Mouse (Mus musculus) myocyte (in vitro differentiated cells): ENCODE measurements around the gene Il4i1. TPM values are rescaled to one million over a fixed set of nuclear protein-coding genes. Genes with fewer than 3 reads are reported as not detected.

Experiments used
- H3K27me3 ChIP-seq: one replicate; pipeline ENCODE4 v1.6.1; 2011; ENCODE audit not compliant: control insufficient read depth, insufficient read depth, insufficient read length
- H3K36me3 ChIP-seq: one replicate; pipeline ENCODE4 v1.6.1; 2011; ENCODE audit not compliant: control insufficient read depth, insufficient read depth
- H3K4me2 ChIP-seq: one replicate; pipeline ENCODE4 v1.6.1; 2011; ENCODE audit warnings: low read depth, control low read depth
- H3K4me3 ChIP-seq: one replicate; pipeline ENCODE4 v1.5.1; 2011; ENCODE audit warnings: mild to moderate bottlenecking, control low read depth, moderate library complexity
- H3K79me2 ChIP-seq: one replicate; pipeline ENCODE4 v1.6.1; 2011; ENCODE audit not compliant: control insufficient read depth, insufficient read depth
- H3ac ChIP-seq: one replicate; pipeline ENCODE4 v1.6.1; 2011; ENCODE audit not compliant: control insufficient read depth, insufficient read length
- CEBPB ChIP-seq: IDR thresholded peaks from 2 replicates; pipeline ENCODE4 v1.6.1; 2011; ENCODE audit warnings: mild to moderate bottlenecking, moderate library complexity; ENCODE audit not compliant: poor library complexity, insufficient read depth, severe bottlenecking
- E2F4 ChIP-seq: IDR thresholded peaks from one replicate; pipeline ENCODE4 v1.6.1; 2011; ENCODE audit warnings: mild to moderate bottlenecking, control low read depth, moderate library complexity; ENCODE audit not compliant: insufficient read depth
- MAX ChIP-seq: IDR thresholded peaks from one replicate; pipeline ENCODE4 v1.6.1; 2011; ENCODE audit warnings: low read depth, mild to moderate bottlenecking, control low read depth
- MYOD1 ChIP-seq, 3 experiments: IDR thresholded peaks; one replicate each; pipeline ENCODE4 v1.6.1; 2011; ENCODE audit warnings: control low read depth in 2 of 3, low read depth in 2 of 3, mild to moderate bottlenecking in 2 of 3, moderate library complexity in 1 of 3; ENCODE audit not compliant: insufficient read length in 2 of 3, control insufficient read depth in 1 of 3
- MYOG ChIP-seq, 3 experiments: IDR thresholded peaks; one replicate each; pipeline ENCODE4 v1.6.1; 2011; ENCODE audit warnings: control low read depth in 2 of 3, low read depth in 2 of 3, mild to moderate bottlenecking in 2 of 3; ENCODE audit not compliant: insufficient read length in 2 of 3, control insufficient read depth in 1 of 3, insufficient read depth in 1 of 3
- POLR2A ChIP-seq: IDR thresholded peaks from one replicate; pipeline ENCODE4 v1.6.1; 2011; ENCODE audit warnings: low read depth, mild to moderate bottlenecking, control low read depth, moderate library complexity; ENCODE audit not compliant: insufficient read length
- POLR2AphosphoS2 ChIP-seq: IDR thresholded peaks from one replicate; pipeline ENCODE4 v1.6.1; 2011; ENCODE audit warnings: low read depth, control low read depth; ENCODE audit not compliant: insufficient read length
- REST ChIP-seq: IDR thresholded peaks from one replicate; pipeline ENCODE4 v1.6.1; 2011; ENCODE audit warnings: mild to moderate bottlenecking, control low read depth, moderate library complexity; ENCODE audit not compliant: insufficient read depth, insufficient read length
- SRF ChIP-seq: IDR thresholded peaks from one replicate; pipeline ENCODE4 v1.6.1; 2011; ENCODE audit warnings: low read depth; ENCODE audit not compliant: control insufficient read depth, insufficient read length
- TCF12 ChIP-seq: IDR thresholded peaks from one replicate; pipeline ENCODE4 v1.6.1; 2011; ENCODE audit warnings: mild to moderate bottlenecking, control low read depth; ENCODE audit not compliant: poor library complexity, insufficient read depth, severe bottlenecking
- TCF3 ChIP-seq: IDR thresholded peaks from one replicate; pipeline ENCODE4 v1.6.1; 2011; ENCODE audit warnings: low read depth, control low read depth; ENCODE audit not compliant: insufficient read length
- USF1 ChIP-seq: IDR thresholded peaks from one replicate; pipeline ENCODE4 v1.6.1; 2011; ENCODE audit warnings: low read depth, mild to moderate bottlenecking, control low read depth, moderate library complexity
- polyA plus RNA-seq: library from polyadenylated mRNA; unstranded; fragments of >200 nt; fragmentation: generic; extraction: Trizol; gene quantifications from one replicate; pipeline ENCODE4 v1.2.1, GENCODE M21; 2012; ENCODE audit warnings: missing spikeins

Il4i1 gene
- polyA plus RNA-seq, result 1.9 TPM

- peak in 2 of 3 experiments; percentile 20 to 21 for TF ChIP-seq MYOD1 (IDR thresholded peaks at IDR 0.05; ENCODE audit: control insufficient read depth in 1 of 3, insufficient read length in 2 of 3, low read depth in 2 of 3)
- peak; percentile 0 for TF ChIP-seq SRF
- peak in 2 of 3 experiments; percentile 7 to 28 for TF ChIP-seq MYOG (IDR thresholded peaks at IDR 0.05; ENCODE audit: control insufficient read depth in 1 of 3, insufficient read depth in 1 of 3, insufficient read length in 2 of 3, low read depth in 2 of 3)
- peak; percentile 67 for TF ChIP-seq E2F4
- no peak for TF ChIP-seq TCF12
- no peak for TF ChIP-seq CEBPB
- peak; percentile 45 for TF ChIP-seq POLR2A
- TF ChIP-seq POLR2AphosphoS2, result peak; percentile 55
- peak within 1 kb of the TSS; percentile 97 for H3K4me2 ChIP-seq
- peaks cover 31% of the 10 kb centered on the region for H3K36me3 ChIP-seq
- H3K79me2 ChIP-seq, result peaks cover 68% of the 10 kb centered on the region
- peak within 1 kb of the TSS; percentile 94 for H3K4me3 ChIP-seq
- H3K27me3 ChIP-seq, result no peaks in the 10 kb centered on the region
- H3ac ChIP-seq, result peak within 1 kb of the TSS; percentile 65
Measured at GRCm38 (mm10) chr7:44815721-44816469, at the start of gene Il4i1, which contains the start of gene Nup62. Gene Il4i1, plus strand, starts transcription at chr7:44816387. Gene Nup62, plus strand, starts transcription at chr7:44816088.

- Histone ChIP-seq H3K4me2 (no peak overlapping the region), H3K4me3 (no peak overlapping the region), H3K79me2 (no peaks in the 10 kb centered on the region), H3K27me3 (no peaks in the 10 kb centered on the region), H3K36me3 (no peaks in the 10 kb centered on the region), H3ac (no peak overlapping the region)
- TF ChIP-seq POLR2AphosphoS2 (no peak), E2F4 (no peak), MYOG (IDR thresholded peaks at IDR 0.05; ENCODE audit: control insufficient read depth in 1 of 3, insufficient read depth in 1 of 3, insufficient read length in 2 of 3, low read depth in 2 of 3) (no peak)
Measured at GRCm38 (mm10) chr7:44768129-44768528, 48.1 kb upstream of the Il4i1 start.

GRCm38 (mm10) chr7:44770046-44770578, 46.1 kb upstream of the Il4i1 start:
- no peak overlapping the region for H3K4me2 ChIP-seq
- H3K79me2 ChIP-seq, result no peaks in the 10 kb centered on the region
- no peak overlapping the region for H3ac ChIP-seq
- no peak overlapping the region for H3K4me3 ChIP-seq
- TF ChIP-seq REST (peak; percentile 99), MAX (peak; percentile 90), E2F4 (no peak)
- H3K27me3 ChIP-seq, result no peaks in the 10 kb centered on the region
- no peaks in the 10 kb centered on the region for H3K36me3 ChIP-seq

- Histone ChIP-seq H3K79me2 (no peaks in the 10 kb centered on the region), H3K4me3 (no peak overlapping the region), H3K27me3 (no peaks in the 10 kb centered on the region), H3K36me3 (no peaks in the 10 kb centered on the region), H3ac (no peak overlapping the region), H3K4me2 (no peak overlapping the region)
- TF ChIP-seq TCF12, result no peak
- no peak for TF ChIP-seq POLR2A
- TF ChIP-seq CEBPB, result no peak
- TF ChIP-seq REST, result no peak
- TF ChIP-seq MYOD1 (IDR thresholded peaks at IDR 0.05; ENCODE audit: control insufficient read depth in 1 of 3, insufficient read length in 2 of 3, low read depth in 2 of 3), result no peak
- TF ChIP-seq POLR2AphosphoS2, result no peak
- TF ChIP-seq TCF3, result no peak
- no peak for TF ChIP-seq SRF
- TF ChIP-seq USF1, result no peak
Measured at GRCm38 (mm10) chr7:44772591-44773204, 43.5 kb upstream of the Il4i1 start.

GRCm38 (mm10) chr7:44776849-44777498, 39.2 kb upstream of the Il4i1 start:
- Histone ChIP-seq H3K79me2 (no peaks in the 10 kb centered on the region), H3ac (no peak overlapping the region), H3K4me3 (no peak overlapping the region), H3K4me2 (peak overlapping the region; percentile 48), H3K36me3 (no peaks in the 10 kb centered on the region), H3K27me3 (no peaks in the 10 kb centered on the region)
- TF ChIP-seq MAX (no peak), MYOG (IDR thresholded peaks at IDR 0.05; ENCODE audit: control insufficient read depth in 1 of 3, insufficient read depth in 1 of 3, insufficient read length in 2 of 3, low read depth in 2 of 3) (peak in 2 of 3 experiments; percentile 17 to 47), MYOD1 (IDR thresholded peaks at IDR 0.05; ENCODE audit: control insufficient read depth in 1 of 3, insufficient read length in 2 of 3, low read depth in 2 of 3) (peak in 1 of 3 experiments; percentile 66)
